Mouse (Mus musculus) monocyte, adult 2 months (primary cell): ENCODE measurements around the gene Polr1e.
A peak's percentile ranks its signal among the peaks of the same experiment; 100 is the strongest.
"Not testable (repeated sequence)": the region's sequence is repeated elsewhere in the genome, so short reads cannot be mapped to it uniquely, and the experiment has no call there.

Experiments used
- DNase-seq, 2 experiments: peaks; one replicate each; pipeline ENCODE4 v3.0.0; 2022; ENCODE audit warnings: low spot score in 2 of 2, low read depth in 1 of 2

The Polr1e gene

DNA sequence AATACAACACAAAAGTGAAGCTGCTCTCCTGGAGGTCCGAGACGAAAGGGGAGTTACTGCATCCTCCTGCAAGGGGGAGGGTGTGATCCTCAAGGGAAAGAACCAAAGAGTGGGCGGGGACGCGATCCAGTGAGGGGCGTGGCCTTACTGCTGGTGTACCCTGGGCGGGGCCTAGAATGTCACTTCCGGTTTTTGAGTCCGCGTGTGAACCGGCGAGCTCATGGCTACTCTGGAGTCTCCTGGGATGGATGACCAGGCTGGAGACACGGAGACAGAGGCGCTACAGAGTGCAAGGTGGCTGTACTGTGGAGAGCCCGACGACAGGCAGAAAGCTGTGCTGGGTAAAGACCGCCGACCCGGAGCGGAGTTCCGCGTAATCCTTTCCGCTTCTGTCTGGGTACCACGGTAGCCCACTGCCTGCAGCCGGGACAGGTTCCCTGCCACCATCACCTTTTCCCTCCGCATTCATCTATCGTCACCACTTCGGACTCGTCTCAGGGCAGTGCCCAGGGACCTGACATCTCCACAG is at the start of gene Polr1e:
Polr1e (plus strand) TSS at position 132 of the 529 bp plus-strand sequence.
- peak; percentile 82 to 91 for DNase-seq

- no peak for DNase-seq
These were observed 48.3 kb upstream of the Polr1e start for GRCm38 (mm10) chr4:44970056-44970455.

DNA sequence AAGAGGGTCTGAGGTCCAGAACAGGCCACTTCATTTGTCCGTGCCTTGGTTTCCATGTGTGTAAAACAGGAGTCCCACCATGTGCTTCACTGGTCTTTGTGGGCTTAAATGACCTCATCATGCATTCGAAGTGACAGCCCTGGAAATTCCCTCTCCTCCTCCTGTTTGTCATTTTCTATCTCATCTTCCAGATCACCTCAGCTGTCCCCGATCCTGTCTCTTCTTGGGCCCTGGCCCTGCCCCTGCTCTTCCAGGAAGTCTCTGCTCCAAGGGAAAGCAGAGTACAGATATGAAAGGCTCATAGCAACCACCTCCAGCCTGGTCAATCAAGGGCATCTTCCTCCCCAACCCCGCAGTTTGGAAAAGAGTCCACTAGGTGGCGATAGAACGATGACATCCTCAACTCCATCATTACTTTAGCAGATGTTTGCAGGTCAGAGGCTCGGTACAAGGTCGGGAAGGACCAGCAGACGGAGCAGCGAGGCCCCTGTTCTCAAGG is 47.7 kb upstream of the Polr1e start:
- no peak for DNase-seq

DNA sequence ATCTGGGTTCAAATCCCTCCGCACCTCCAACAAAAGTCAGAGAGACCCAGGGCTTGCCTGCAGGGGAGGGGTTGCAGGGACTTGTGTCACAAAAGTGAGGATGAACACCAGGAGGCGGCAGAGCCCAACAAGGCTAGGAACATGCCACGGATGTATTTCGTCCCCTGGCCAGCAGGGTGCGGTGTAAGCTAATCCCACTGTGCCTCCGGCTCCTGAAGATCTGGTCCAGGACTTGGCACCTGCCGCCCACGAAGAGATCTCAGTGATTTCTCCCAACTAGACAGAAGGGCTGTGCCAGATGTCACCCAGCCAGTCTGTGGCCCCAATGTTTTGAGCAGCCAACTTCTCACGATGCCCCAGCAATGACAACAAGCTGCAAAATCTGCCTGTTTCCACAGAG is 44.9 kb upstream of the Polr1e start:
- peak; percentile 65 to 74 for DNase-seq

GRCm38 (mm10) chr4:44973871-44974270 is 44.5 kb upstream of the Polr1e start:
- no peak for DNase-seq

GRCm38 (mm10) chr4:44974331-44974730 is 44.1 kb upstream of the Polr1e start:
- no peak for DNase-seq

GRCm38 (mm10) chr4:44976026-44976615 is 42.3 kb upstream of the Polr1e start:
- no peak for DNase-seq

GRCm38 (mm10) chr4:44976921-44977710 is 41.3 kb upstream of the Polr1e start:
- DNase-seq = no peak

- DNase-seq = no peak
These were observed 40.2 kb upstream of the Polr1e start for GRCm38 (mm10) chr4:44978175-44978574.

- DNase-seq = no peak
These were observed 38.5 kb upstream of the Polr1e start for GRCm38 (mm10) chr4:44979794-44980338.

DNA sequence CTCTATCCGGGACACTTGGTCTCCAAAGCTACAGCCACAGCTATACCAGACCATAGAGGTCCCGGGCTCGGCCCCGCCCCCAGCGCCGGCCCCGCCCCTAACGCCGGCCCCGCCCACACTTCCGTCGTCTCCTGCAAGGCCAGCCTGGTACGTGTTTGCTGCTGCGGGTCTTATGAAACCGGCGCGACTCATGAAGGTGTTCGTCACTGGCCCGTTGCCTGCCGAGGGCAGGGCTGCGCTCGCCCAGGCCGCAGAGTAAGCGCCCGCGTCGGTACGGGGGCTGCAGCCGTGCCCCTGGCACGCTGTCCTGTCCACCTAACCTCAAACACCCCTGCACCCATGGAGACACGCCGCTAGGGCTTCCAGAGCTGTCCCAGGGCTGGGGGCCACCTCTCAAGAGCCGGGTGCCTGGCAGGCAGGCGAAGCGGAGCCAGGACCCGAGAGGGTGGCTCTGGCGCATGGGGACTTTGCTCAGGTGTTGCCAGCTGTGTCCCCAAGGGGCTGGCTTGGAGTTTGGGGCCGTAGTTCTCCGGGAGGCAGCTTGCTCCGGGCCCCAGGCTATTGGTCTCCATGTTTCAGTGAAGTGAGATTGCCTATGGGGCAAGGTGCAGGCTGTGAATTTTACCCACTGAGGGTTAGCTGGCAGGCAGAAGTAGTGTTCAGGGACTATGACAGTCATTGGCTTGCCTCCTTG is 37.0 kb upstream of the Polr1e start, which contains the start of gene Grhpr:
Grhpr (plus strand) TSS at position 116 of the 694 bp plus-strand sequence.
- peak; percentile 33 to 57 for DNase-seq

DNA sequence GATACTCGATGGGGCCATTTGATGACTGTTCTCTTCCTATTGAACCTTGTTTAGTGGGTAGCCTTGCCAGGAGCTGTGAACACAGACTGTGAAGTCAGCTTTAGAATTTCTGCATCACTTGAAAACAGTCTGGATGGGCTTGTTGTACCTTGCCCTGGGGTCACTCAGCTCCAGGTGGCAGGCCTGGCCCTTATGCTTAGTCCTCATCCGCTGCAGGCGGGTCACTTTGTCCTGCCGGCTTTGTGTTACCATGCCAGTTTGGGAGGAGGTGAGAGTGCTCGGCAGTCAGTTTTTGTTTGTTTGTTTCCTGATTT is 36.5 kb upstream of the Polr1e start:
- no peak for DNase-seq

- no peak for DNase-seq
These were observed 35.8 kb upstream of the Polr1e start for GRCm38 (mm10) chr4:44982440-44983130.

GRCm38 (mm10) chr4:44983131-44983740 is 35.1 kb upstream of the Polr1e start:
- no peak for DNase-seq

DNA sequence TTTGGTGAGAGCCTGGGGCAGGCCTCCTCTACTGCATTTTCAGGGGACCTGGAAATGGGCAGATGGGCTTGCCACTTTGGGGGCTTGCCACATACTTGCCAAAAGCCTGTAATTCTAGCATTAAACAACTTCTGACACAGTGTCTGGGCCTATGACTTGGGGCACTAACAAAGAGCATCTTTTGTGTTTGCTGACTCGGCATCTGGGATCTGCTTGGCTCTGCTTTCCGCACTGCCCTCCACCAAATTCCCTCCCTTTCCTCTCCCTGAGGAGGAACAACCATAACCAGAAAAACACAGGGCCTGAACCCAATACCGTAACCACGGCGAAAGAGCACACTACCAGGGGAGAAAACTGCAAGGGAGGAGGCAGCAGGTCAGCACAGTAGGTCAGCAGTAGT is 27.8 kb upstream of the Polr1e start:
- no peak for DNase-seq

DNA sequence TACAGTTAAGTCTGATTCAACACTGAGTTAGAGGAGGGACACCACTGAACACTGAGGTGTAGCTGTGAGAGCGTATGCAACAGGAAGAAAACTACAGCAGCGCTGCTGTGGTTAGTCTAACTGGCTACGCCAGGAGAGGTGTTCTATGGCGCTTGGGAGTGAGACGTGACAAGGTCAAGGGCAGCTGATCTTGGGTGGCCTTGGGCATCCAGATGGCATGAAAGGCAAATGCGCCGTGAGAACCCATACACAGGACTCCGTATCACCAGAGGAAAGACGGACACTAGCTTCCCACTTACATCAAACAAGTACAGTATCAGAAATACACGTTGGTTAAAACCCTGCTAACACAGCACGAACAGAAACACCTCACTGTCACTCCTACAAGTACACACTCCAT is 26.1 kb upstream of the Polr1e start:
- DNase-seq = not testable (repeated sequence)

- not testable (repeated sequence) for DNase-seq
These were observed 25.2 kb upstream of the Polr1e start for GRCm38 (mm10) chr4:44993179-44993578.

- DNase-seq = no peak
These were observed 24.5 kb upstream of the Polr1e start for GRCm38 (mm10) chr4:44993847-44994246.

DNA sequence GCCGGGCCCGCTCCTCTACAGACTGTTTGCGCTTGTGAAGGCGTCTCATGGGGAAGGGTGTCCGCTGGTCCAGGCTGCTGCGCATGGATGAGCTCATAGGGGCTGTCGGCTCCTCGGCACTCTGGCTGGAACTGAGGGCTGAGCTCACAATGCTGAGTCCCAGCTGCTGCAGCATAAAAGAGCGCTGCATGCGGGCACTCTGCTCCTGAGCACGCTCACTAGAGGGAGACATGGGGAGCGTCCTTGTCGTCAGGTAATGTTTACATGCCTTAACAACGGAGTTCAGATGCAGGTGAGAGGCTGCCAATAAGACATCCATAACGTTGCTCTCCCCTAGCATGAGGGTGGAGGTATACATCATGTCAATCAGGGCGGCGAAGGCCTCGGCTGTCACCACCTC is 23.6 kb upstream of the Polr1e start:
- DNase-seq = no peak

DNA sequence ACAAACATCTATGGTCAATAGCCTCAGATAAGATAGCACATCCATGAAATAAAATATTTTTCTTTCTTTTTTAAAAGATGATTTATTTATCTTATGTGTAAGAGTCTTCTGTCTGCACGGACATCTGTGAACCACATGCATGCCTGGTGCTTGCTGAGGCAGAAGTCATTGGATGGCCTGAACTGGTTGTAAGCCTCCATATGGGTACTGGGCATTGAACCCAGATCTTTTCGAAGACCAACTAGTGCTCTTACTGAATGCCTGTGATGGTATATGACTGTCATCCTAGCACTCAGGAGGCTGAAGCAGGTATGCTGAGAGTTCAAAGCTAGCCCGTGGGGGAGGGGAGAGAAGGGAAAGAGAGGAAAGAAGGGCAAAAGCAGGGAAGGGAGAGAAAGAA is 20.3 kb upstream of the Polr1e start:
- no peak for DNase-seq
